Mouse (Mus musculus) heart, postnatal 14 days (tissue): Measurements from ENCODE around the gene Myh10. TPM values are rescaled to one million over a fixed set of nuclear protein-coding genes. Genes with fewer than 3 reads are reported as not detected.
"Not testable (repeated sequence)": the region's sequence is repeated elsewhere in the genome, so short reads cannot be mapped to it uniquely, and the experiment has no call there.

Source experiments
- DNase-seq, 2 experiments: peaks; one replicate each; pipeline ENCODE4 v3.0.0; 2021 to 2022
- intact Hi-C: fragments of 180-260 bp; cut with DNase I; formaldehyde crosslinking; loops from one replicate; pipeline ENCODE4 v1.15.1; 2025
- total RNA-seq, 2 experiments: library from RNA; stranded (reverse); gene quantifications; 2 replicates each; pipeline ENCODE4 v1.2.3; 2021

Gene Myh10
- total RNA-seq, 2 experiments from 2014 or later, result 44.0 to 46.9 TPM

- no peak for DNase-seq
- intact Hi-C loops, result no loop called here
These were observed 91.0 kb downstream of the Myh10 start for GRCm38 (mm10) chr11:68782336-68782735.

- no peak for DNase-seq
- intact Hi-C loops, result no loop called here
These were observed 94.5 kb downstream of the Myh10 start for GRCm38 (mm10) chr11:68785813-68786212.

- intact Hi-C loops, result no loop called here
These were observed 95.9 kb downstream of the Myh10 start for GRCm38 (mm10) chr11:68787222-68787621.

GRCm38 (mm10) chr11:68790720-68791119, 99.4 kb downstream of the Myh10 start:
- intact Hi-C loops, result no loop called here
- DNase-seq, result no peak

More at GRCm38 (mm10) chr11:68787222-68787621, 95.9 kb downstream of the Myh10 start:
- DNase-seq, result no peak

GRCm38 (mm10) chr11:68791794-68792193, 100.4 kb downstream of the Myh10 start:
- intact Hi-C loops, result no loop called here
- no peak for DNase-seq

- intact Hi-C loops, result no loop called here
- DNase-seq, result no peak
These were observed 106.9 kb downstream of the Myh10 start for GRCm38 (mm10) chr11:68798258-68798657.

- intact Hi-C loops, result loop anchor here (5.0 kb wide), 2 partner anchors 218 to 238 kb away; partner anchors contain the start of gene Ccdc42
- no peak for DNase-seq
These were observed 113.8 kb downstream of the Myh10 start for GRCm38 (mm10) chr11:68805148-68805547.

- intact Hi-C loops, result loop anchor here (5.0 kb wide), 2 partner anchors 220 to 240 kb away; partner anchors contain the start of gene Ccdc42
- DNase-seq, result peak; percentile 78 to 86
These were observed 116.4 kb downstream of the Myh10 start for GRCm38 (mm10) chr11:68807787-68808186.

GRCm38 (mm10) chr11:68811881-68812577, 120.7 kb downstream of the Myh10 start:
- no peak for DNase-seq
- intact Hi-C loops, result no loop called here

GRCm38 (mm10) chr11:68818416-68818815, 127.1 kb downstream of the Myh10 start:
- intact Hi-C loops, result no loop called here
- no peak for DNase-seq

- intact Hi-C loops, result no loop called here
- no peak for DNase-seq
These were observed 128.0 kb downstream of the Myh10 start for GRCm38 (mm10) chr11:68819226-68819805.

- DNase-seq, result no peak
- intact Hi-C loops, result no loop called here
These were observed 131.0 kb downstream of the Myh10 start for GRCm38 (mm10) chr11:68822326-68822725.

- DNase-seq, result no peak
- intact Hi-C loops, result loop anchor here (5.0 kb wide), 1 partner anchor 46 kb away; the partner anchor contains the start of gene Ndel1
These were observed 135.4 kb downstream of the Myh10 start for GRCm38 (mm10) chr11:68826735-68827134.

- intact Hi-C loops, DNase-seq: not testable (repeated sequence)
These were observed 140.2 kb downstream of the Myh10 start for GRCm38 (mm10) chr11:68831580-68831979.

- no peak for DNase-seq
- intact Hi-C loops, result no loop called here
These were observed 141.4 kb downstream of the Myh10 start for GRCm38 (mm10) chr11:68832793-68833192.

- intact Hi-C loops, result no loop called here
- no peak for DNase-seq
These were observed 142.2 kb downstream of the Myh10 start for GRCm38 (mm10) chr11:68833593-68833992.

GRCm38 (mm10) chr11:68835034-68835433, 143.7 kb downstream of the Myh10 start:
- DNase-seq, result no peak
- intact Hi-C loops, result no loop called here

GRCm38 (mm10) chr11:68839606-68840005, 148.2 kb downstream of the Myh10 start:
- DNase-seq, result no peak
- intact Hi-C loops, result no loop called here

- intact Hi-C loops, result loop anchor here (2.0 kb wide), 1 partner anchor 24 kb away; no protein-coding TSS in a partner anchor
- no peak for DNase-seq
These were observed 159.5 kb downstream of the Myh10 start for GRCm38 (mm10) chr11:68850862-68851261.

GRCm38 (mm10) chr11:68851644-68852485, 160.5 kb downstream of the Myh10 start:
- no peak for DNase-seq
- intact Hi-C loops, result loop anchor here (2.0 kb wide), 1 partner anchor 23 kb away; no protein-coding TSS in a partner anchor

- peak; percentile 79 to 81 for DNase-seq
- intact Hi-C loops, result no loop called here
These were observed 161.1 kb downstream of the Myh10 start for GRCm38 (mm10) chr11:68852486-68852901.
